In the genomic region with DNA sequence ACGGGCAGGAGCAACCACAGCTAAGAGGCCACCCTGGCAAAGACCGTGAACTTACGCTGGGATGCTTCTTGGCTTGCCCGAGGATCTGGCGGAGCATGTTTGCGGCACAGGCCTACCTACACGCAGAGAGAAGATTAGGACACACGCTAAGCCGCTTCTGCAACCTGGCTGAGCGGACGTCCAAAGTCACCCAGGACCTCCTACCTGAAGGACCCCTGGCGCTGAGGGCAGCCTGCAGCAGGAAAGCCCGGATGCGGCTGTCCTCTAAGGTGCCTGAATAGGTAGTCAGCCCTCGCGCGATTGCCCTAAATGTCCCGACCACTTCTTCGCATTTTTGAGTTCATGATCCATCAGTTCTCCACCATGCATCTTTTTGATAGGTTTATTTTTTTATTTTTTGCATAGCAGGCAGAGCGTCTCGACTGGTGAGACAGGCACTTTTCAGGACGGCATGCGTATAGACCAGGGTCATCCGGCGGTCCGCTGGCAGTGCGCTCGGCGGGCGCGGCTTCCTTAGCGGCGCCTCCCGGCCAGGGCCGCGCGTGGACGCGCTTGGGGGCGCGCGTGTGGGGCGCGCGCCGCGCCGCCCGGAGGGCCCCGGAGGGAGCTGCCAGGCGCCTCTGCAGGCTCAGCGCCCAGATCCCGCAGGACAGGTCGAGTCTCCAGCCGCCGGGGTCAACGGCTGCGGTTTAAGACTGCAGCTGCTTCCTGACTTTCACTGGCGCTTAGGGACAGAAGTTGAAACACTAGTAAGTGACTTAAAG, we compare ENCODE assay signal across 8 mouse cellular contexts. TPM values are rescaled to one million over a fixed set of nuclear protein-coding genes. Genes with fewer than 3 reads are reported as not detected.
A peak's percentile ranks its signal among the peaks of the same experiment; 100 is the strongest.
DNase-seq lines count a peak whose midpoint lies in the region; ATAC-seq and TF ChIP-seq lines count a peak whose summit lies in the region.

A gene (minus strand): TSS at position 229 of the 764 bp plus-strand sequence.
A gene (plus strand): TSS at position 541 of the 764 bp plus-strand sequence.

- DNase-seq in heart, postnatal 10 days: peak; percentile 95 to 97
- peak; percentile 66 for DNase-seq in large intestine, adult 2 months (ENCODE audit: low read depth, low spot score)
- DNase-seq in liver, postnatal 0 days: peak; percentile 93
- DNase-seq in testis, postnatal 10 days (ENCODE audit: low spot score): peak; percentile 91

- no peak for TF ChIP-seq EP300 in ES-Bruce4 (IDR thresholded peaks at IDR 0.05; ENCODE audit: insufficient read depth, low read depth, low read length)
- peak; percentile 92 for TF ChIP-seq EP300 in liver, postnatal 0 days (IDR thresholded peaks at IDR 0.05; ENCODE audit: low read depth)

- peaks cover 1% of the 10 kb centered on the region for H3K4me1 ChIP-seq in ES-Bruce4 (ENCODE audit: control insufficient read depth, insufficient read depth, low read length)
- H3K4me1 ChIP-seq in forebrain, embryonic 13.5 days: peaks cover 23% of the 10 kb centered on the region
- H3K4me1 ChIP-seq in liver, postnatal 0 days (ENCODE audit: insufficient read depth): peaks cover 14% of the 10 kb centered on the region
- H3K4me1 ChIP-seq in neural tube, embryonic 14.5 days (ENCODE audit: control insufficient read depth, insufficient read depth, low read length): peaks cover 13% of the 10 kb centered on the region

- peak within 1 kb of the TSS; percentile 75 for H3K4me2 ChIP-seq in forebrain, embryonic 13.5 days
- peak within 1 kb of the TSS; percentile 69 for H3K4me2 ChIP-seq in liver, postnatal 0 days (ENCODE audit: low read depth, low read length)
- peak within 1 kb of the TSS; percentile 72 for H3K4me2 ChIP-seq in neural tube, embryonic 14.5 days (ENCODE audit: low read depth, low read length)

- peak within 1 kb of the TSS; percentile 40; the same call in 1 of the 2 replicates for H3K27ac ChIP-seq in ES-Bruce4 (ENCODE audit: insufficient read depth, low read length)
- peak within 1 kb of the TSS; percentile 20 for H3K27ac ChIP-seq in forebrain, embryonic 13.5 days
- peak within 1 kb of the TSS; percentile 94 for H3K27ac ChIP-seq in liver, postnatal 0 days (ENCODE audit: low read depth)
- peak within 1 kb of the TSS; percentile 45 for H3K27ac ChIP-seq in neural tube, embryonic 14.5 days (ENCODE audit: low read depth, low read length)

- TF ChIP-seq POLR2A in ES-Bruce4 (IDR thresholded peaks at IDR 0.05; ENCODE audit: insufficient read depth, low read length): peak; percentile 96

- peak within 1 kb of the TSS; percentile 95 for H3K4me3 ChIP-seq in ES-Bruce4 (ENCODE audit: low read depth, low read length)
- H3K4me3 ChIP-seq in forebrain, embryonic 13.5 days: peak within 1 kb of the TSS; percentile 80
- peak within 1 kb of the TSS; percentile 71 for H3K4me3 ChIP-seq in liver, postnatal 0 days (ENCODE audit: low read depth, low read length)
- peak within 1 kb of the TSS; percentile 62 for H3K4me3 ChIP-seq in neural tube, embryonic 14.5 days (ENCODE audit: low read depth, low read length)

- ATAC-seq in cerebellum, adult (ENCODE audit: insufficient number of reproducible peaks, low FRiP score, low TSS enrichment): peak; percentile 93
- peak; percentile 98 for ATAC-seq in forebrain, embryonic 13.5 days
- peak; percentile 98 for ATAC-seq in liver, postnatal 0 days
- peak; percentile 98 for ATAC-seq in neural tube, embryonic 14.5 days (ENCODE audit: low read depth)

- TF ChIP-seq CTCF in ES-Bruce4 (IDR thresholded peaks at IDR 0.05; ENCODE audit: low read depth, low read length): no peak
- TF ChIP-seq CTCF in liver, postnatal 0 days (IDR thresholded peaks at IDR 0.05; ENCODE audit: low read depth): no peak; the same call in 1 of the 2 replicates

- H3K9ac ChIP-seq in ES-Bruce4 (ENCODE audit: low read depth, poor library complexity, severe bottlenecking): peak within 1 kb of the TSS; percentile 74
- peak within 1 kb of the TSS; percentile 84 for H3K9ac ChIP-seq in forebrain, embryonic 13.5 days
- H3K9ac ChIP-seq in liver, postnatal 0 days (replicated peaks): peak within 1 kb of the TSS; percentile 82
- H3K9ac ChIP-seq in neural tube, embryonic 14.5 days (replicated peaks; ENCODE audit: low read depth, low read length): peak within 1 kb of the TSS; percentile 68

- WGBS in forebrain, embryonic 13.5 days: under 1% methylated on average over 59 of the region's 59 CpGs
- WGBS in large intestine, adult 2 months: under 1% methylated on average over 59 of the region's 59 CpGs
- WGBS in liver, postnatal 0 days (ENCODE audit: insufficient replicate concordance): under 1% methylated on average over 59 of the region's 59 CpGs
- under 1% methylated on average over 59 of the region's 59 CpGs for WGBS in neural tube, embryonic 14.5 days

- no peaks in the 10 kb centered on the region for H3K9me3 ChIP-seq in ES-Bruce4 (replicated peaks; ENCODE audit: control insufficient read depth, insufficient read depth, low read length, poor library complexity, severe bottlenecking)
- H3K9me3 ChIP-seq in forebrain, embryonic 13.5 days (replicated peaks): no peaks in the 10 kb centered on the region
- no peaks in the 10 kb centered on the region for H3K9me3 ChIP-seq in liver, postnatal 0 days (ENCODE audit: low read length)
- H3K9me3 ChIP-seq in neural tube, embryonic 14.5 days (ENCODE audit: control insufficient read depth, low read length): no peaks in the 10 kb centered on the region

- intact Hi-C loops in heart, postnatal 10 days (cut with DNase I): loop anchor here (1.0 kb wide), 1 partner anchor 18 kb away; no protein-coding TSS in a partner anchor

- peaks cover 11% of the 10 kb centered on the region for H3K36me3 ChIP-seq in ES-Bruce4 (ENCODE audit: control insufficient read depth, insufficient read depth, low read length, poor library complexity, severe bottlenecking)
- H3K36me3 ChIP-seq in forebrain, embryonic 13.5 days (ENCODE audit: poor library complexity, severe bottlenecking): peaks cover 24% of the 10 kb centered on the region
- peaks cover 9% of the 10 kb centered on the region for H3K36me3 ChIP-seq in liver, postnatal 0 days (replicated peaks; ENCODE audit: insufficient read depth, low read length)
- peaks cover 3% of the 10 kb centered on the region; the same call in 1 of the 2 replicates for H3K36me3 ChIP-seq in neural tube, embryonic 14.5 days (ENCODE audit: control insufficient read depth, insufficient read depth, low read length)

- no peaks in the 10 kb centered on the region for H3K27me3 ChIP-seq in ES-Bruce4 (ENCODE audit: control insufficient read depth, insufficient read depth, low read length, poor library complexity, severe bottlenecking)
- H3K27me3 ChIP-seq in forebrain, embryonic 13.5 days: no peaks in the 10 kb centered on the region
- no peaks in the 10 kb centered on the region for H3K27me3 ChIP-seq in liver, postnatal 0 days (ENCODE audit: insufficient read depth, low read length)
- no peaks in the 10 kb centered on the region for H3K27me3 ChIP-seq in neural tube, embryonic 14.5 days (ENCODE audit: control insufficient read depth, insufficient read depth, low read length)

RNA-seq across cellular contexts. Expression of the first gene that starts in this region (rescaled TPM):
- polyA plus RNA-seq in ES-Bruce4 (2011; ENCODE audit: insufficient read depth, insufficient read length, low read depth, missing spikeins): 664 and 713 TPM in 2 replicates
- 827 and 904 TPM in 2 replicates for polyA plus RNA-seq in forebrain, embryonic 13.5 days (2015; fragmentation: Nextera tagmentation; extraction: Ambion mirVana)
- 1,000 to 10,000 TPM; 2,435 to 2,436 TPM for total RNA-seq in heart, postnatal 10 days (2021)
- polyA plus RNA-seq in large intestine, adult 2 months (2012; rRNA removed): 612 and 671 TPM in 2 replicates
- polyA plus RNA-seq in liver, postnatal 0 days (2015; fragmentation: Nextera tagmentation; extraction: Ambion mirVana): 1,068 and 1,104 TPM in 2 replicates
- 1,211 and 1,550 TPM in 2 replicates for polyA plus RNA-seq in neural tube, embryonic 14.5 days (2014; fragmentation: Nextera tagmentation; extraction: Ambion mirVana)

RNA-seq across cellular contexts. Expression of the second gene that starts in this region (rescaled TPM):
- polyA plus RNA-seq in ES-Bruce4 (2011; ENCODE audit: insufficient read depth, insufficient read length, low read depth, missing spikeins): 52.0 and 56.9 TPM in 2 replicates
- polyA plus RNA-seq in forebrain, embryonic 13.5 days (2015; fragmentation: Nextera tagmentation; extraction: Ambion mirVana): 97.6 and 109 TPM in 2 replicates
- 10 to 100 TPM; 60.3 to 65.2 TPM for total RNA-seq in heart, postnatal 10 days (2021)
- 3.4 and 5.4 TPM in 2 replicates for polyA plus RNA-seq in large intestine, adult 2 months (2012; rRNA removed)
- 21.7 and 23.6 TPM in 2 replicates for polyA plus RNA-seq in liver, postnatal 0 days (2015; fragmentation: Nextera tagmentation; extraction: Ambion mirVana)
- 107 and 125 TPM in 2 replicates for polyA plus RNA-seq in neural tube, embryonic 14.5 days (2014; fragmentation: Nextera tagmentation; extraction: Ambion mirVana)

Comparison
In these comparisons a context has a peak if more than half of its experiments do, and no peak if none do; other contexts are left out.
1. Peak in every context shown above with its lines: DNase-seq, ATAC-seq, H3K4me3 ChIP-seq and H3K27ac ChIP-seq.
2. H3K27ac ChIP-seq: peak in every context shown above with its lines; median percentile 94 in liver, postnatal 0 days; 45 in neural tube, embryonic 14.5 days; 40 in ES-Bruce4; 20 in forebrain, embryonic 13.5 days.